Mouse (Mus musculus): ENCODE results near the gene Myrf. TPM values are rescaled to one million over a fixed set of nuclear protein-coding genes. Genes with fewer than 3 reads are reported as not detected.

Gene Myrf
- 1 to 10 TPM; 8.0 to 9.5 TPM for total RNA-seq (2021)
- long read RNA-seq, partial matches to known transcripts: 1 of 1 reads
- long read RNA-seq, other reads (novel, unspliced or antisense): 0 of 1 reads

- peak; percentile 74 to 80 for DNase-seq (ENCODE audit: low spot score in 2 of 2)
Measured at GRCm38 (mm10) chr19:10240654-10241305, at the start of gene Myrf. Gene Myrf (minus strand): TSS chr19:10240748.

- DNase-seq (ENCODE audit: low spot score in 2 of 2): no peak
Measured at GRCm38 (mm10) chr19:10289609-10290150, 49.1 kb upstream of the Myrf start.

GRCm38 (mm10) chr19:10288125-10289040, 47.8 kb upstream of the Myrf start:
- peak in 1 of 2 experiments; percentile 43 for DNase-seq (ENCODE audit: low spot score in 2 of 2)

- no peak for DNase-seq (ENCODE audit: low spot score in 2 of 2)
Measured at GRCm38 (mm10) chr19:10286458-10286872, 45.9 kb upstream of the Myrf start.

GRCm38 (mm10) chr19:10280771-10281540, 40.4 kb upstream of the Myrf start:
- no peak for DNase-seq (ENCODE audit: low spot score in 2 of 2)

GRCm38 (mm10) chr19:10279668-10280067, 39.1 kb upstream of the Myrf start:
- DNase-seq (ENCODE audit: low spot score in 2 of 2): no peak

- DNase-seq (ENCODE audit: low spot score in 2 of 2): no peak
Measured at GRCm38 (mm10) chr19:10278669-10279324, 38.2 kb upstream of the Myrf start.

- DNase-seq (ENCODE audit: low spot score in 2 of 2): no peak
Measured at GRCm38 (mm10) chr19:10277759-10278158, 37.2 kb upstream of the Myrf start.

GRCm38 (mm10) chr19:10277331-10277730, 36.8 kb upstream of the Myrf start:
- peak; percentile 62 to 71 for DNase-seq (ENCODE audit: low spot score in 2 of 2)

- DNase-seq (ENCODE audit: low spot score in 2 of 2): peak; percentile 64 to 71
Measured at GRCm38 (mm10) chr19:10276483-10277144, 36.1 kb upstream of the Myrf start.

- DNase-seq (ENCODE audit: low spot score in 2 of 2): no peak
Measured at GRCm38 (mm10) chr19:10274056-10274455, 33.5 kb upstream of the Myrf start.

GRCm38 (mm10) chr19:10272746-10273145, 32.2 kb upstream of the Myrf start:
- DNase-seq (ENCODE audit: low spot score in 2 of 2): no peak

- no peak for DNase-seq (ENCODE audit: low spot score in 2 of 2)
Measured at GRCm38 (mm10) chr19:10271592-10271991, 31.0 kb upstream of the Myrf start.

GRCm38 (mm10) chr19:10270356-10270755, 29.8 kb upstream of the Myrf start:
- DNase-seq (ENCODE audit: low spot score in 2 of 2): no peak

GRCm38 (mm10) chr19:10268851-10269250, 28.3 kb upstream of the Myrf start:
- DNase-seq (ENCODE audit: low spot score in 2 of 2): no peak

- DNase-seq (ENCODE audit: low spot score in 2 of 2): no peak
Measured at GRCm38 (mm10) chr19:10267953-10268352, 27.4 kb upstream of the Myrf start.

- DNase-seq (ENCODE audit: low spot score in 2 of 2): no peak
Measured at GRCm38 (mm10) chr19:10267057-10267456, 26.5 kb upstream of the Myrf start.

GRCm38 (mm10) chr19:10266196-10266850, 25.8 kb upstream of the Myrf start:
- DNase-seq (ENCODE audit: low spot score in 2 of 2): peak; percentile 79 to 84

- DNase-seq (ENCODE audit: low spot score in 2 of 2): no peak
Measured at GRCm38 (mm10) chr19:10261369-10261768, 20.8 kb upstream of the Myrf start.

All from layer of hippocampus, postnatal 10 days (tissue).